Mouse (Mus musculus) bone marrow, adult 2 months (tissue): ENCODE measurements around the gene Osbpl6. TPM values are rescaled to one million over a fixed set of nuclear protein-coding genes. Genes with fewer than 3 reads are reported as not detected.

Experiments
- H3K27ac ChIP-seq: fragments of 200-500 bp; 2 replicates; pipeline ENCODE4 v1.5.1; 2012; ENCODE audit warnings: low read depth, mild to moderate bottlenecking, control low read depth, inconsistent platforms, low read length; ENCODE audit not compliant: control insufficient read depth, poor library complexity, insufficient read depth
- H3K4me1 ChIP-seq: fragments of 200-500 bp; 2 replicates; pipeline ENCODE4 v1.6.1; 2011; ENCODE audit warnings: low read length; ENCODE audit not compliant: control insufficient read depth, insufficient read depth
- H3K4me3 ChIP-seq: fragments of 200-500 bp; replicated peaks from 2 replicates; pipeline ENCODE3; 2011; ENCODE audit warnings: mild to moderate bottlenecking, low read depth, low read length, control low read depth; ENCODE audit not compliant: control insufficient read depth
- CTCF ChIP-seq: fragments of 200-500 bp; IDR thresholded peaks from 2 replicates; pipeline ENCODE4 v1.5.1; 2011; ENCODE audit warnings: low read length, control low read depth; ENCODE audit not compliant: control insufficient read depth, insufficient read depth
- POLR2A ChIP-seq: fragments of 200-500 bp; IDR thresholded peaks from 2 replicates; pipeline ENCODE4 v1.6.1; 2011; ENCODE audit warnings: low read depth, mild to moderate bottlenecking, control low read depth, low read length, borderline replicate concordance; ENCODE audit not compliant: control insufficient read depth
- WGBS: fragments of 180-500 bp; shearing (Covaris S2); methylation state at CpG from one replicate; pipeline ENCODE4 v1.1.7; 2018; 5-methylcytosine and 5-hydroxymethylcytosine counted together
- polyA plus RNA-seq: library from polyadenylated mRNA; stranded (reverse); fragments of >200 nt; gene quantifications from 2 replicates; pipeline ENCODE4 v1.2.4, GENCODE M21; 2011; ENCODE audit warnings: low replicate concordance; ENCODE audit not compliant: missing spikeins, insufficient read depth, insufficient read length

Gene Osbpl6
- polyA plus RNA-seq, 1 experiment, result 0.92 TPM

DNA sequence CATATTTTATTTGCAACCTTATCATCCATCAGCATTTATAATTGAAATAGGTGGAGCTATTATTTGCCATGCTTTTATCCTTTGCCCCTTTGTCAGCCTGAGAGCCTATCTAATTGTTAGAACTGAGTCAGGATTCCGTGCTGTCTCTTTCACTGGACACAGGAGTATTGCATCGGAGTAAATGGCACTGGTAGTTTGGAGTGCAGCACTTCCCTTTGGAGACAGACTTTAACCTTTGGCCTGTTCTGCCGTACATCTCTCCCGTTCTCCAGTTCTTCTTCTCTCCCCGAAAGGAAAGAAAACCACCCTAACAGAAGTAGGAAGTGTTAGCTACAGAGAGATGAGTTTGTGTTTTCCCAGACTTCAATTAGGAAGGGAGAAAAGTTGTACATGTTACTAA is 136.6 kb downstream of the Osbpl6 start:
- H3K27ac ChIP-seq, result no peak overlapping the region
- TF ChIP-seq CTCF (no peak), POLR2A (no peak)
- 0 out of 2 replicates have a peak, but pooled peaks cover under 1% of the 10 kb centered on the region for H3K4me1 ChIP-seq
- WGBS, result 83% methylated on average over 5 of the region's 5 CpGs
- H3K4me3 ChIP-seq, result no peak overlapping the region

DNA sequence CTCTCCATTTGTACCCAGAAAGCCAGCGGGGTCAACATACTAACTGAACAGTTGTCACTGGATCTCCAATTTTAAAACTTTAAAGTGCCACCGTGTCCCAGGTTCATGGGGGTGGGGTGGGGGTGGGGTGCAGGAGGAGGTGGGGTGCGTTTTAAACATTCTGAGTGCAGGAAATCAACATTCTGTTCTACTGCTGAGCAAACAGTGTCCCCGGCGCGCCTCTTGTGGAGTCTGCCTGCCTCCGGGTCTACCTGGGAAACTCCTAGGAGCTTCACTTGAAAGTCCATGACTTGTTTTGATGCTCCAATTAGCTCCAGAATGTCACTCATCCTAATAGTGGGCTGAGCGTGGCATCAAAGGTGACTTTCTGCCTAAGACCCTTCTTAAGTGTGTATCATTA is 139.2 kb downstream of the Osbpl6 start:
- Histone ChIP-seq H3K4me3 (no peak overlapping the region), H3K4me1 (no peaks in the 10 kb centered on the region), H3K27ac (no peak overlapping the region)
- TF ChIP-seq POLR2A (no peak), CTCF (no peak)
- WGBS, result 85% methylated on average over 8 of the region's 8 CpGs

DNA sequence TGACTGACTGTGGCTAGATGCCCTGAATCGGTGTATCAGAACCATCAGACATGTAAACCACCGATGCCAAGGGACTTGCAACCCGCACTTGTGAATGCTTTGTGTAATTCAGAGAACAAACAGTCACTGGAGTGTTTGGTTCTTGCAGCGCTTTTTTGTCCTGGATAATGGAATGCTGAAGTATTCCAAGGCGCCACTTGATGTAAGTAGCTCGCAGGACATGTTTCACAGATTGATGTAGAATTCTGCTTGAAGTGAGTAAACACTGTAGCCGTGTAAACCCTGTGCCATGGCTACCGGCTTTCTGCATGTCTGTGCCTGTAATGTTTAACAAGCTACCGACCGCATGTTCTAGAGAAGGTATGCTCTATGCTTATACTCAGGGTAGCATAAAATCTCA is 141.9 kb downstream of the Osbpl6 start:
- Histone ChIP-seq H3K4me3 (no peak overlapping the region), H3K27ac (no peak overlapping the region), H3K4me1 (no peaks in the 10 kb centered on the region)
- WGBS, result 86% methylated on average over 10 of the region's 10 CpGs
- TF ChIP-seq POLR2A (no peak), CTCF (no peak)

DNA sequence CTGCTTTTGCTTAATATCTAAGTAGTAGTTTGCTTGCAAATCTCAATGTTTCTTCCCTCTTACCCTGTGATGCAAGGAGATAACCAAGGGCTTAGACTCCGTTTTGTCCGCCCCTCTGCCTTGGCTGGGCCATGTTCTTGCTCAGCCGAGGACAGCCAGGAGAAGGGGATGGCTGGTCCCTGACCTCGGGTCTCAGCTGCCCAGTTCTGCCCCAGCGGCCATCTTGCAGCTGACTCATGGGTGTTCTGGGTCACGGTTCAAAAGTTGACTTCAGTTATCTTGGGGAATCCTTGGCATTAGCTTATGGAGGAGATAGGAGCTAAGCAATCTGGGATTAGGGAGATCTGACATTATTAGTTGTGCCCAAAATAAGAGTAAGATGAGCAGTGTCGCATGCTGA is 142.5 kb downstream of the Osbpl6 start:
- TF ChIP-seq POLR2A, result no peak
- no peak for TF ChIP-seq CTCF
- no peak overlapping the region for H3K27ac ChIP-seq
- no peak overlapping the region for H3K4me3 ChIP-seq
- H3K4me1 ChIP-seq, result no peaks in the 10 kb centered on the region
- WGBS, result 80% methylated on average over 7 of the region's 7 CpGs

DNA sequence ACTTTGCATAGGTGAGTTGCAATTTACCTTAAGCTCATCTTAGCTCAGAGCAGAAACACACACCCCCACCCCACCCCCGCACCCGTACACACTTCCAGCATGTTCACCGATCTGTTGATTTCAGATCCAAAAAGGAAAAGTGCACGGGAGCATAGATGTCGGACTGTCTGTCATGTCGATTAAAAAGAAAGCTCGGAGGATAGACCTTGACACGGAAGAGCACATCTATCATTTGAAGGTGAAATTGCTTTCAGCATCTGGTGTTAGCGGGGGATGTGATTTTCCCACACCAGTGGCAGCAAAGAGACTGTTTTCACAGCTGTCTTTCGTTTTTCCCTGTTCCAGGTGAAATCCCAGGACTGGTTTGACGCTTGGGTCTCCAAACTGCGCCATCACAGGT is 143.0 kb downstream of the Osbpl6 start:
- no peak overlapping the region for H3K4me3 ChIP-seq
- TF ChIP-seq CTCF, result no peak
- TF ChIP-seq POLR2A, result no peak
- H3K4me1 ChIP-seq, result no peaks in the 10 kb centered on the region
- 83% methylated on average over 12 of the region's 12 CpGs for WGBS
- no peak overlapping the region for H3K27ac ChIP-seq

DNA sequence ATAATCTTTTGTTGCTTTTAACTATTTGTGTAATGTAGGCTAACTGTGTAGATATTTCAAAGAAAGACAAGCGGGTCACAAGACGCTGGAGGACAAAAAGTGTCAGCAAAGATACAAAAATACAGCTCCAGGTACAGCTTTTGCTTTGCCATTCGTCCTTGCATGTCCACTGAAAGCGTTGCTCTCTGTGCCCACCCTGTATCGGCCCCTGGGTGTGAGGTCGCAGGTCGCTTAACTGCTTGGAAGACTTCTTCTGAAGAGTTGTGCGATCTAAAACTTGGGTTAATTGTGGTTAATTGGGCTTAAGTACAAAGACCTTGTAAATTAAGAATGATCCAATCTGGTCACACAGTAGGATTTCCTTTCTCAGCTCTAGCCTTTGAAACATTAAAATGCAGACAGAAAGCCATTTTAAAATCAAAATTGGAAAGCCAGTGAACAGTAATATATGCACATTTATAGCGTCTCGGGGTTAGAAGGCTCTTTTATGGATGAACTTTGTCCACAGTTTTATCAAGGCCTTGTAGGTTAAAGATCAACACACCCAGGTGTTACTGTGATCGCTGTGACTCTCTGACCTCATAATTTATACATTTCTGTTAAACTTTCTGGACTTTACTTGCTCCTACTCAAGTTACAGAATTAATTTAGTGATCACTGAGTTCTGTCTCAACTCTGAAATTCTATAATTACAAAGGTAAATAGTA is 149.7 kb downstream of the Osbpl6 start:
- WGBS, result 83% methylated on average over 11 of the region's 11 CpGs
- no peaks in the 10 kb centered on the region for H3K4me1 ChIP-seq
- H3K4me3 ChIP-seq, result no peak overlapping the region
- H3K27ac ChIP-seq, result no peak overlapping the region
- TF ChIP-seq POLR2A, result no peak
- TF ChIP-seq CTCF, result no peak

DNA sequence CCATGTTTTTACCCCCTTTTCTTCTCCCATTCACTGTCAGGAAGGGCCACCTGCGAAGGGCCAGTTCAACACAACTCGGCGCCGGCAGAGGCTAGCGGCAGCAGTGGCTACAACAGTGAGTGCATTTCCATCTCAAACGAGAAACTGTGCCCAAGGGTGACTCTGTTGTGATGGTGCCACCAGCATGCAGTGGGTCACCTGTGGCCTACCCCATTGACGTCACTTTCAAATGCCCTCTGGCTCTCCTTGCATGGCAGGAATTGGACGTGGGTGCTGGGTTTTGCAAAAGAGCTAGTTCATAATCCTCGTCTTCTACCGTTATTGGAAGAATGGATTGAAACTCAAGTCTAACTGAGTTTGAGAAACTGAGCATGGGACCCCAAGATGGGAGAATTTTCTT is 153.8 kb downstream of the Osbpl6 start:
- H3K27ac ChIP-seq, result no peak overlapping the region
- no peaks in the 10 kb centered on the region for H3K4me1 ChIP-seq
- TF ChIP-seq POLR2A (no peak), CTCF (no peak)
- WGBS, result 81% methylated on average over 10 of the region's 10 CpGs
- no peak overlapping the region for H3K4me3 ChIP-seq

DNA sequence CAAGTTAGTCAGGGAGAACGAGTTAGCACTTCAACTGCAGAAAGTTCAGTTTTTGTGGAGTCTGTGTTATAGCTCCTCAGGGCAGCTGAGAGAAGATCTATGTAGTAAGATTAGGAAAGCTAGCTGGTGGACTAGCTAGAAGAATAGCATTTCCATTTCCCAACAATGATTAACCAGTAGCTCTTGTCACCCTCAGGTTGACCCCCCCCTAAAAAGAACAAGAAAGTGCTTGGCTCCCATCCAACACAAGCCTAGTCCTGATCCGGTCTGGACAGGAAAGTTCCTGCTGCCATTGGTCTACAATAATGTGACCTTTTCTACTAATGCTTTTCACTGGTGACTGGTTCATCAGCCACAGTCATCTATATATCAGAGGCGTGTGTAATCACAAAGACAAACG is 157.6 kb downstream of the Osbpl6 start:
- 71% methylated on average over 4 of the region's 4 CpGs for WGBS
- no peaks in the 10 kb centered on the region; the same call in 1 of the 2 replicates for H3K4me1 ChIP-seq
- H3K27ac ChIP-seq, result no peak overlapping the region
- no peak for TF ChIP-seq CTCF
- TF ChIP-seq POLR2A, result no peak
- no peak overlapping the region for H3K4me3 ChIP-seq

DNA sequence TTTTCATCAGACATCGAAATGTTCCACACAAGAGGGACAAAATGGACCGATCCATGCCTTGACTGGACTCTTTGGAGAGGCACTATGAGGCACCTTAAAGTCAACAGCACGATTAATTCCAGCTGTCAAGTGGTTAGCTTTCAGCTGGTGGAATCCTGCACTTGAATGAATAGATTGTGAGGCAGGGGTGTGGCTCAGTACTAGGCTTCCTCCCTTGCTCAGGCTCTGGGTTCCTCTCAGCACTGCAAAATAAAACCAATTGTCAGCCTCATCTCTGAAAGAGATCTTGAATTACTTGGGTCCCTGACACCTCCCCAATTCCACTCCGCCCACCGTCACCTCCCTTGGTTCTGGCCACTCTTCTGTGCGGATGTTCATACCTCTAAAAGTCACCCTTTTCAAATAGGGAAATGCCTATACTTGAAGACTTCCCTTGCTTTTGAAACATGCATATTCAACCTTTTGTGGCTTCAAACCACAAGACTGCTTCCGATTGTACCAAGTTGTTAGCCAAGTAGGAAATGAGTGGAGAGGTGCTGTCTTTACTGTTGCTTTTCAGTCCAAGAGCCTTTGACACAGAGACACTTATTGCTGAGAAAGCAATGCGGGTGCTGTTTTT is 160.7 kb downstream of the Osbpl6 start:
- Histone ChIP-seq H3K27ac (no peak overlapping the region), H3K4me1 (no peaks in the 10 kb centered on the region; the same call in 1 of the 2 replicates), H3K4me3 (no peak overlapping the region)
- WGBS, result 23% methylated on average over 8 of the region's 8 CpGs
- TF ChIP-seq CTCF (no peak), POLR2A (no peak)
